Mouse (Mus musculus) large intestine, adult 2 months (tissue): ENCODE measurements around the gene Flywch2. TPM values are rescaled to one million over a fixed set of nuclear protein-coding genes. Genes with fewer than 3 reads are reported as not detected.

Experiments
- DNase-seq: peaks from one replicate; pipeline ENCODE4 v3.0.0-alpha.2; 2012; ENCODE audit warnings: low read depth, low spot score
- WGBS: fragments of 180-500 bp; shearing (Covaris S2); methylation state at CpG from one replicate; pipeline ENCODE4 v1.1.7; 2018; 5-methylcytosine and 5-hydroxymethylcytosine counted together
- polyA plus RNA-seq: library from polyadenylated mRNA; depleted of rRNA; stranded (reverse); fragments of >200 nt; gene quantifications from 2 replicates; pipeline ENCODE4 v1.2.3, GENCODE M21; 2012

Flywch2 gene
- polyA plus RNA-seq, 1 experiment, result 4.5 TPM

GRCm38 (mm10) chr17:23755689-23756088, 30.2 kb downstream of the Flywch2 start:
- DNase-seq, result no peak
- 90% methylated on average over 13 of the region's 13 CpGs for WGBS

- DNase-seq, result no peak
- WGBS, result 78% methylated on average over 11 of the region's 11 CpGs
These were observed 36.3 kb downstream of the Flywch2 start for GRCm38 (mm10) chr17:23749400-23750191.

GRCm38 (mm10) chr17:23748631-23749391, 37.1 kb downstream of the Flywch2 start:
- DNase-seq, result peak; percentile 96
- 8% methylated on average over 10 of the region's 10 CpGs for WGBS

- DNase-seq, result no peak
- WGBS, result 16% methylated on average over 6 of the region's 6 CpGs
These were observed 37.9 kb downstream of the Flywch2 start for GRCm38 (mm10) chr17:23748026-23748425.

- WGBS, result 79% methylated on average over 3 of the region's 3 CpGs
- no peak for DNase-seq
These were observed 38.4 kb downstream of the Flywch2 start for GRCm38 (mm10) chr17:23747471-23747870.

- no peak for DNase-seq
- 96% methylated on average over 3 of the region's 3 CpGs for WGBS
These were observed 39.1 kb downstream of the Flywch2 start for GRCm38 (mm10) chr17:23746767-23747166.

- no peak for DNase-seq
- 63% methylated on average over 12 of the region's 12 CpGs for WGBS
These were observed 39.6 kb downstream of the Flywch2 start for GRCm38 (mm10) chr17:23746311-23746710.

GRCm38 (mm10) chr17:23745301-23746251, 40.3 kb downstream of the Flywch2 start, which contains the start of gene Kremen2:
TSS of gene Kremen2 (minus strand) at chr17:23745833.
- DNase-seq, result no peak
- WGBS, result 8% methylated on average over 45 of the region's 45 CpGs

GRCm38 (mm10) chr17:23744651-23745050, 41.2 kb downstream of the Flywch2 start:
- WGBS, result 54% methylated on average over 14 of the region's 14 CpGs
- DNase-seq, result no peak

- 78% methylated on average over 8 of the region's 8 CpGs for WGBS
- DNase-seq, result no peak
These were observed 41.8 kb downstream of the Flywch2 start for GRCm38 (mm10) chr17:23744076-23744475.

- no peak for DNase-seq
- 65% methylated on average over 12 of the region's 12 CpGs for WGBS
These were observed 42.9 kb downstream of the Flywch2 start for GRCm38 (mm10) chr17:23742941-23743340.

- WGBS, result 8% methylated on average over 44 of the region's 44 CpGs
- DNase-seq, result no peak
These were observed 43.6 kb downstream of the Flywch2 start for GRCm38 (mm10) chr17:23742210-23742793.

GRCm38 (mm10) chr17:23741359-23742209, 44.3 kb downstream of the Flywch2 start:
- DNase-seq, result no peak
- WGBS, result 57% methylated on average over 38 of the region's 38 CpGs

GRCm38 (mm10) chr17:23740598-23741021, 45.3 kb downstream of the Flywch2 start, which contains the start of gene Paqr4:
TSS of gene Paqr4 (minus strand) at chr17:23740867.
- WGBS, result 2% methylated on average over 13 of the region's 13 CpGs

GRCm38 (mm10) chr17:23740136-23740584, 45.7 kb downstream of the Flywch2 start:
- no peak for DNase-seq
- WGBS, result under 1% methylated on average over 46 of the region's 46 CpGs

More at GRCm38 (mm10) chr17:23740598-23741021, 45.3 kb downstream of the Flywch2 start, which contains the start of gene Paqr4:
- DNase-seq, result peak; percentile 80

GRCm38 (mm10) chr17:23739202-23740135, 46.4 kb downstream of the Flywch2 start:
- WGBS, result 2% methylated on average over 48 of the region's 48 CpGs
- DNase-seq, result no peak

- no peak for DNase-seq
- 50% methylated on average over 2 of the region's 2 CpGs for WGBS
These were observed 47.1 kb downstream of the Flywch2 start for GRCm38 (mm10) chr17:23738836-23739201.
